ENCODE assay signal across 22 mouse cellular contexts in the genomic region with DNA sequence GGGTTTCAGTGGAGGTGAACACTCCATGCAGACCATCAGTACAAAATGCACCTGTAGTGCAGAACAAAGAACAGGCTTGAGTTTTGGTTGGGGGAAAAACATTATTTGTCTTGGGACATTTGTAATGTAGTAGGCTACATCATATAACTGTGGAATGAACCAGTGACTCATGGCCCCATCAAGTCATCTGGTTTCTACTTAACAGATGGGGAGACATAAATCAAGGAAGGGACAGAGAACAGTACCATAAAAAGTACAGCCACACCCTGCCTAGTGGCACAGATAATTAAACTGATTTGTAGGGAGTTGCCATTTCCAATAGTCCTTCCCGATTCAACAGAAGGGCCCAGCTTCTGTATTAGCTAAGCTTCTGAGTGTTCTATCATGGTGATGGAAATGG.
"Had no signal": no experiment of that assay in that cellular context is flagged by ENCODE, and none has a peak within 500 bp of the region (broad histone marks: within the 10 kb centered on the region; RNA-seq: fewer than 3 reads in every experiment).

No protein-coding gene starts in this region.

- H3K27ac ChIP-seq: limb, embryonic 10.5 days; limb, embryonic 13.5 days; liver, embryonic 12.5 days; liver, embryonic 15.5 days; lung, embryonic 15.5 days; midbrain, embryonic 10.5 days; midbrain, embryonic 13.5 days; stomach, postnatal 0 days had no signal

- H3K27me3 ChIP-seq: limb, embryonic 13.5 days; liver, embryonic 12.5 days; liver, embryonic 15.5 days; lung, embryonic 15.5 days; megakaryocyte, embryonic 14.5 days; midbrain, embryonic 13.5 days had no signal

- H3K4me1 ChIP-seq: liver, embryonic 12.5 days; liver, embryonic 15.5 days; midbrain, embryonic 10.5 days; midbrain, embryonic 13.5 days had no signal

- DNase-seq: kidney, adult 9 months; kidney, postnatal 25 days; liver; lung, adult 18-20 months; lung, postnatal 10 days; lung, postnatal 36 days; right cerebral cortex, adult 18-20 months; right cerebral cortex, postnatal 14 days; right cerebral cortex, postnatal 4 days; thymus, adult 2 months; thymus, postnatal 14 days; thymus, postnatal 4 days had no signal

- H3K36me3 ChIP-seq: liver, embryonic 15.5 days; midbrain, embryonic 13.5 days had no signal

- H3K9ac ChIP-seq: limb, embryonic 13.5 days; liver, embryonic 12.5 days; liver, embryonic 15.5 days; lung, embryonic 15.5 days; midbrain, embryonic 13.5 days had no signal

- H3K9me3 ChIP-seq: limb, embryonic 10.5 days; limb, embryonic 13.5 days; liver, embryonic 12.5 days; liver, embryonic 15.5 days; lung, embryonic 15.5 days; midbrain, embryonic 10.5 days; midbrain, embryonic 13.5 days had no signal

- H3K4me3 ChIP-seq: limb, embryonic 10.5 days; limb, embryonic 13.5 days; liver, embryonic 12.5 days; liver, embryonic 15.5 days; lung, embryonic 15.5 days; megakaryocyte, embryonic 14.5 days; midbrain, embryonic 10.5 days; midbrain, embryonic 13.5 days had no signal

- H3K4me2 ChIP-seq: limb, embryonic 13.5 days; liver, embryonic 12.5 days; liver, embryonic 15.5 days; lung, embryonic 15.5 days; midbrain, embryonic 13.5 days had no signal

- ATAC-seq: liver, embryonic 12.5 days; midbrain, embryonic 13.5 days; midbrain, embryonic 16.5 days had no signal
